Mouse (Mus musculus) limb, embryonic 12.5 days (tissue): ENCODE measurements around the gene Cd300lf. TPM values are rescaled to one million over a fixed set of nuclear protein-coding genes. Genes with fewer than 3 reads are reported as not detected.

Source experiments
- ATAC-seq: fragments of 200-750 bp; cut with Nextera tagmentation; 2 replicates; pipeline ENCODE4 v1.8.0; 2017; ENCODE audit warnings: low read depth, moderate TSS enrichment; ENCODE audit not compliant: insufficient number of reproducible peaks, insufficient read depth, low FRiP score, low TSS enrichment
- H3K27ac ChIP-seq: fragments of 300-500 bp; sonication (generic); 2 replicates; pipeline ENCODE4 v1.5.1; 2016; ENCODE audit warnings: mild to moderate bottlenecking, moderate library complexity
- H3K27me3 ChIP-seq: fragments of 300-500 bp; sonication (generic); 2 replicates; pipeline ENCODE4 v1.6.1; 2016; ENCODE audit warnings: mild to moderate bottlenecking, moderate library complexity
- H3K36me3 ChIP-seq: fragments of 300-500 bp; sonication (generic); 2 replicates; pipeline ENCODE4 v1.6.1; 2016; ENCODE audit warnings: mild to moderate bottlenecking, moderate library complexity
- H3K4me1 ChIP-seq: fragments of 300-500 bp; sonication (generic); replicated peaks from 2 replicates; pipeline ENCODE4 v1.6.1; 2016
- H3K4me2 ChIP-seq: fragments of 300-500 bp; sonication (generic); 2 replicates; pipeline ENCODE4 v1.6.1; 2016; ENCODE audit warnings: mild to moderate bottlenecking, moderate library complexity
- H3K4me3 ChIP-seq: fragments of 300-500 bp; sonication (generic); replicated peaks from 2 replicates; pipeline ENCODE4 v1.5.1; 2016; ENCODE audit warnings: mild to moderate bottlenecking
- H3K9ac ChIP-seq: fragments of 300-500 bp; sonication (generic); replicated peaks from 2 replicates; pipeline ENCODE4 v1.6.1; 2016; ENCODE audit warnings: mild to moderate bottlenecking, moderate library complexity
- H3K9me3 ChIP-seq: fragments of 300-500 bp; sonication (generic); 2 replicates; pipeline ENCODE4 v1.6.1; 2016; ENCODE audit warnings: mild to moderate bottlenecking, moderate library complexity
- WGBS: fragments of 180-500 bp; shearing (Covaris S2); methylation state at CpG from one replicate; pipeline ENCODE4 v1.1.7; 2016; 5-methylcytosine and 5-hydroxymethylcytosine counted together
- polyA plus RNA-seq: library from polyadenylated mRNA; unstranded; fragments of >200 nt; fragmentation: Nextera tagmentation; extraction: Ambion mirVana; gene quantifications from 2 replicates; pipeline ENCODE4 v1.2.1, GENCODE M21; 2016

The Cd300lf gene
- polyA plus RNA-seq, 1 experiment from 2014 or later: 0.26 TPM

DNA sequence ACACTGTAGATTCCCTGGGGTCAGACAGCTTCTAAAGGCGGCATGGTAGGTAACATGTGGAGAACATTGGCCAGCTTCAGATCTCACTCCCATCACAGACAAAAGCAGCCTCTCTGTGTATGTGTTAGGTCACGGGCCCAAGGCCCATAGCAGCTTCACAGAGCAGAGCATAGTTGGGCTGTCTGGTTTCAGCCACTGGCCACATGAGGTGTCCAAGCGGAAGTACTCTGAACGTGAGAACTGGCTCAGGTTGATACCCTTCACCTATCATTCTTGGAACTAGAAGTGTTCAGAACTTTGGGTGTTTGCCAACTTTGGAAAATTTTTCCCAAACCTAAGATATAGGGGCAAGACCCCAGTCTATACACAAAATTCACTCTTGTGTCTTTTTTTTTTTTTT, 35.6 kb upstream of the Cd300lf start:
- Histone ChIP-seq H3K9ac (no peak overlapping the region), H3K4me1 (peaks cover 50% of the 10 kb centered on the region), H3K9me3 (no peaks in the 10 kb centered on the region), H3K36me3 (no peaks in the 10 kb centered on the region), H3K27ac (no peak overlapping the region), H3K4me2 (no peak overlapping the region), H3K4me3 (no peak overlapping the region), H3K27me3 (peaks cover 44% of the 10 kb centered on the region)
- 91% methylated on average over 4 of the region's 4 CpGs for WGBS
- no peak for ATAC-seq

DNA sequence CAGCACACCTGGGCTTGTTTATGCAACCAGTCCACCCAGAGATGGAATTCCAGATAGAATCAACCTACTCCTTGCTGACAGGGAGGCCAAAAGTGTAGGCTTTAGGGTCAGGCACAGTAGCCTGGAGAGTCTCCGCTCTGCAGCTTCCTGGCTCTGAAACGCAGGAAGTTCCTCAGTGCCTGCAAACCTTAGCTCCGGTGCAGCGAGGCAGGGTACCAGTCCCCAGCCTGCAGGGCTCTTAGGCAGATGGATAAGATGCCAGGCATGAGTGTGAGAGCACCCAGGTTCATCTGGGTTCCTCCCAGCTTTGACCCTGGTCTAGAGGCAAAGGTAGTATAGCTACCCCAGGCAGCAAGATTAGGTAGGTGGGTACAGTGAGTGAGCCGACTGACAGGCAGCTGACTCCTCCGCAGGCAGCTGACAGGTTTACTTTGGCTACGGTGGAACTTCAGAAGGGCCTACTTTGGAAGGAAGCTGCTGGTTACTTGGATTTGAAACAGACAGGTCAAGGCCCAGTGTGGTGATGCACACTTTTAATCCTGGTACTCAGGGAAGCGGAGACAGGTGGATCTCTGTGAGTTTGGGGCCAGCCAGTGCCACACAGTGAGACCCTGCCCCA, 33.9 kb upstream of the Cd300lf start:
- Histone ChIP-seq H3K4me3 (no peak overlapping the region), H3K27ac (no peak overlapping the region), H3K36me3 (no peaks in the 10 kb centered on the region), H3K9me3 (no peaks in the 10 kb centered on the region), H3K4me2 (no peak overlapping the region), H3K9ac (no peak overlapping the region), H3K4me1 (peaks cover 48% of the 10 kb centered on the region), H3K27me3 (peaks cover 43% of the 10 kb centered on the region)
- no peak for ATAC-seq
- 85% methylated on average over 8 of the region's 8 CpGs for WGBS

DNA sequence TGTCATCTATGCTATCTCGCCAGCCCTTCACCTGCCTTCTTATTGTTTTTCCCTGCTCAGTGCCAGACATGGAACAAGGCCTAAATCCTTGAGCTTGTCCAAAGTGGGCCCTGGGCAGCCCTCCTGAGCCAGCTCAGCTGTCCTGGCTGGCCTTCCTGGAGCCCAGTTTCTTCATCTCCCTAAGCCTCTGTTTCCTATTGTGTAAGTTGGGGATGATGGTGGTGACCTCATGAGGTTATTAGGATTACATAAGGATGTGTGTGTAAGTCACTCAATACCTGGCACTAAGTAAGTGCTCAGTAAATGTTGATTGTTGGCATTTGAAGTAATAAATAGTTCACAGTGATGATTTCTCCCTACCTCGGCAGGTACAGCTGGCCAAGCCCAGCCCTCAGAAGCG, 33.0 kb upstream of the Cd300lf start:
- Histone ChIP-seq H3K36me3 (no peaks in the 10 kb centered on the region), H3K4me2 (no peak overlapping the region), H3K4me3 (no peak overlapping the region), H3K9me3 (no peaks in the 10 kb centered on the region), H3K27ac (no peak overlapping the region), H3K27me3 (peaks cover 39% of the 10 kb centered on the region), H3K9ac (no peak overlapping the region), H3K4me1 (peaks cover 44% of the 10 kb centered on the region)
- WGBS: 70% methylated on average over 3 of the region's 3 CpGs
- ATAC-seq: no peak

DNA sequence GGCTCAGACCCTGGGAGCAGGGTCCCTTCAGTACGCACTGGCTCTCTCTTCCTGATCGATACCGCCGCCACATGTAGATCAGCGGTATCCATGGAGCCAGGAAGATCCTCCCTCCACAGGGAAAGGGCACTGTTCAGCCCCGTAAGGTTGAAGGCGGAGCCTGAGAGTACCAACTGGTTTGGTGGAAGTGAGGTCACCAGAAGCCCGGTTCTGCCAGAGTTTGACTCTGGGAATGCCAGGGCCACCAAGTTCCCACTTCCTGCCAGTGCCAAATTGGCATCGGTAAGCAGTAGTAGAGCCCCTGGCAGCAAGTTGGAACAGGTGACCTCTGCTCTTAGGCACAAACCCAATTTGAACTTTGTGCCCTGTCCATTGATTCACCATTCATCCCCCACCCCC, 31.2 kb upstream of the Cd300lf start:
- Histone ChIP-seq H3K36me3 (no peaks in the 10 kb centered on the region), H3K4me1 (peaks cover 34% of the 10 kb centered on the region), H3K27me3 (peaks cover 47% of the 10 kb centered on the region), H3K4me2 (peak overlapping the region; percentile 95), H3K9ac (no peak overlapping the region), H3K27ac (no peak overlapping the region), H3K9me3 (no peaks in the 10 kb centered on the region), H3K4me3 (peak overlapping the region; percentile 59)
- no peak for ATAC-seq
- WGBS: 4% methylated on average over 9 of the region's 9 CpGs

DNA sequence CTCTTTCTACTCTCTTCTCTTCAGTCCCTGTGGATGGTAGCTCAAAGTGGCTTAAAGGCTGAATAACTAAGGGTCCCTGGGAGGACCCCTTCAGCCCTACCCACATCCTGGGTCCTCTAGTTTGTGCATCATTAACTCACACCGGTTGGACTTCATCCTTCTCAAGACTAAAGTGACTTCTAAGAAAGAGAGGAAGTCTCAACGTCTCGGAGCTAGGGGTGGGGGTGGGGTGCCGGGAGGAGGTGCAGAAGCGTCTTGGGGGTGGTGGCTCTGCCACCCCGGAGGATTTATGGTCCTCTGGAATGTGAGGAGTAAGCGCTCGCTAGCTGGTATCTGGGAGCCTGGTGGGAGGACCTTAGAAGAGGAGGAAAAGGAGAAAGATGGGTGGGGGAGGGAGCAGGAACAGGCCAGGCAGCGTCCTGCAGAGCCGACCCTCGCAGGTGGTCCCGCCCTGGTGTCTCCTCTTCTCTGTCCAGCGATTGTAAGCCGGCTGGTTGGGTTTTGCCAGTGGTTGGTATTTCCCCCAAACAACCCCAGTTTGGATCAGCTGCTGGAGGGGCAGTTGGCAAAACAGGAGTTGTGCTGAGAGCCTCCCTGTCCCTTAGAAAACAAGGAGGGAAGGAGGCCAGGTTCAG, 30.7 kb upstream of the Cd300lf start:
- Histone ChIP-seq H3K9me3 (no peaks in the 10 kb centered on the region), H3K4me3 (peak overlapping the region; percentile 59), H3K27me3 (peaks cover 47% of the 10 kb centered on the region), H3K9ac (peak overlapping the region; percentile 50), H3K36me3 (no peaks in the 10 kb centered on the region), H3K4me2 (peak overlapping the region; percentile 95), H3K27ac (no peak overlapping the region), H3K4me1 (peaks cover 34% of the 10 kb centered on the region)
- no peak for ATAC-seq
- WGBS: under 1% methylated on average over 14 of the region's 14 CpGs

DNA sequence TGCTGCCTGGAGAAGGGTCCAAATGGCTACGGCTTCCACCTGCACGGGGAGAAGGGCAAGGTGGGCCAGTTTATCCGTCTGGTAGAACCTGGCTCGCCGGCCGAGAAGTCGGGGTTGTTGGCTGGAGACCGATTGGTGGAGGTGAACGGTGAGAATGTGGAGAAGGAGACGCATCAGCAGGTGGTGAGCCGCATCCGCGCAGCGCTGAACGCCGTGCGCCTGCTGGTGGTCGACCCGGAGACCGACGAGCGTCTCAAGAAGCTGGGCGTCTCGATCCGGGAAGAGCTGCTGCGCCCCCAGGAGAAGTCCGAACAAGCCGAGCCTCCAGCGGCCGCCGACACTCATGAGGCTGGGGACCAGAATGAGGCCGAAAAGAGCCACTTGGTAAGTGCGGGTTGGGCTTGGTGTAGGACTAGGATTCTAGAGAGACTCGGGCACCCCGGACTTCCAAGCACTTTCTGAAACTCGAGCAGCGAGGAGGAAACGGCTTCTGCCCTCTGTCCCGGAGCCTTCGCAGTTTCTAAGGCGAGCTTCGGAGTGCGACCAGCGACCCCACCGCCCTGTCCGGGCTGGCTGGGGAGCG, 29.9 kb upstream of the Cd300lf start:
- H3K36me3 ChIP-seq: no peaks in the 10 kb centered on the region
- peaks cover 47% of the 10 kb centered on the region for H3K27me3 ChIP-seq
- 0 out of 2 replicates have a peak, but pooled peaks have one; percentile 19 for ATAC-seq
- no peak overlapping the region for H3K27ac ChIP-seq
- peak overlapping the region; percentile 50 for H3K9ac ChIP-seq
- peaks cover 34% of the 10 kb centered on the region for H3K4me1 ChIP-seq
- peak overlapping the region; percentile 95 for H3K4me2 ChIP-seq
- peak overlapping the region; percentile 59 for H3K4me3 ChIP-seq
- H3K9me3 ChIP-seq: no peaks in the 10 kb centered on the region
- under 1% methylated on average over 47 of the region's 47 CpGs for WGBS

DNA sequence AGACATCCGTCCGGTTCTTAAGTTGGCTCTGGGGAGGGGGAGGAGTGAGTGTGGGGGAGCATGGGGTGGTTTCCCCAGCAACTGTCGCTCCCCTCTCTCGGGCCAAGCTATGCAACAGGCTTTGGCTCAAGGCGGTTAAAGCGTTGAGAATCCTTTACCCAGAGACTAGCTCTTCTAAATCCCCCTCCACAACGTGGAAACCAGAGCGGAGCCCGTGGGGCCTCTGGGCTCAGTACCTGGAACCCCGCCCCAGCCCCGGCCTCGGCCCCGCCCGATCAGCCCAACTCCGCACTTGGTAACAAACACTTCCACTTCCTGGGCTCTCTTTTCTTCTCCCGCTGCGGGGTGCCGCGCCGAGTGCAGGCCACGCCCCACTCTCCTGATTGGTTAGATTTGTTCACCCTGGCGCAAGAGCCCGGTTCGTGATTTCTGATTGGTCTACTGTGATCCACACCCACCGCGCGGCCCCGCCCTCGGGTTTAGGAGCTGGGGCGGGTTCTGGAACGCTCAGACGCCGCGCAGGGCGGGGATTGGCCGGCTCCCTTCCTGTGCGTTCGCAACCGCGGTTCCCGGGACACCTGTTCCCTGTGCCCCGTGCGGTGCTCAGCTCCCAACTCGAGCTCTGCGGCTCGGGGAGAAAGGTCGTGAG, 29.2 kb upstream of the Cd300lf start, which contains the start of gene Slc9a3r1:
Gene Slc9a3r1, plus strand, starts transcription at position 510 of the 649 bp plus-strand sequence.
- WGBS: under 1% methylated on average over 47 of the region's 47 CpGs
- peaks cover 47% of the 10 kb centered on the region for H3K27me3 ChIP-seq
- no peak within 1 kb of the TSS for H3K27ac ChIP-seq

DNA sequence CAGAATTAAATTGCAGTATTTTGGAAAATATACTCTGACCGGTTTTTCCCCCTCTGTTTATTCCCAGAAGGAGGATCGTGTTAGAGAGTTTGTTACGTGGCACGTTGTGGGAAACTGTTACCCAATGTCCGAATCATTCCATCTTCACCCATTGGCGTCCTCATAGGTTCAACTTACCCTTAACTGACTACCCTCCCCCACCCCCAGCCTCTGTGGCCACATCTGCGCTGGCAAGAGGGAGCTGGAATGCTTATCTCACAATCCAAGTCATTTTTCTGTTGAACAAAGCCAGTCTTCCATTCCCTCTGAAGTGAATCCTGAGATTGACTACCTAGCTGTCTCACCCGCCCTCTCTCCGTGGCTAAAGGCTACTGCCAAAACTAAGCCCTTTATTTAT, 28.4 kb upstream of the Cd300lf start:
- Histone ChIP-seq H3K36me3 (no peaks in the 10 kb centered on the region), H3K27ac (no peak overlapping the region), H3K9ac (no peak overlapping the region), H3K27me3 (peaks cover 49% of the 10 kb centered on the region), H3K4me2 (peak overlapping the region; percentile 95), H3K4me3 (no peak overlapping the region; the same call in 1 of the 2 replicates), H3K4me1 (peaks cover 42% of the 10 kb centered on the region), H3K9me3 (no peaks in the 10 kb centered on the region)
- ATAC-seq: no peak
- WGBS: 28% methylated on average over 9 of the region's 9 CpGs

More for the DNA sequence above, 29.2 kb upstream of the Cd300lf start, which contains the start of gene Slc9a3r1:
- ATAC-seq: peak; percentile 92
- Histone ChIP-seq H3K36me3 (no peaks in the 10 kb centered on the region), H3K9ac (peak within 1 kb of the TSS; percentile 50), H3K4me1 (peaks cover 40% of the 10 kb centered on the region), H3K4me3 (peak within 1 kb of the TSS; percentile 59), H3K9me3 (no peaks in the 10 kb centered on the region), H3K4me2 (peak within 1 kb of the TSS; percentile 95)

DNA sequence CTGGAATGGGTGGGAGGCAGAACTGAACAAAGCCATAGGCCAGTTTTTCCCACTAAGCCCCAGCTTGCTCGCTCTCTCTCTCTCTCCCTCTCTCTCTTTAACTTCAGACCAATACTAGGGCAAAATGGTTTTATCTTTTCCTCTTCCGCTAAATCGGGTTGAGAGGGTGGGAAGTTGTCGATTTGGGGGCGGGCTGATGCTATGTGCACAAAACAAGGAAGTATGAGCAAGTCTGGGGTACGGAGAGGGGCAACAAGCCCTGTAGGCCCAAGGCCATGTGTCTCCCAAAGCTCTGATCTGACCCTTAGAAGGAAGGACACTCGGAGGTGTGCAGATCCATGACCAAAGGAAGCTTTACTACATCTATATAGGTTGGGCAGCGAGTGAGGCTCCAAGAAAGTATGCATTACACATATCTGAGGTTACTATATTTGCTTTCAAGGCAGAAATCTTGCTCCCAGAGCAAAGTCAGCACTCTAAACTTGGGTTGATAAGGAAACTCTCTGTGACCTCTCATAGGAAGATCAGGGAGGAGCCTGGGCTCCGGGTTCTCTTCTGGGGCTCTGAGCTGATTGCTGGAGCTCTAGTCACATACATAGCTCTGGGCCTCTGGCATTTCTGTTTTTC, 27.9 kb upstream of the Cd300lf start:
- no peak overlapping the region for H3K4me3 ChIP-seq
- H3K9me3 ChIP-seq: no peaks in the 10 kb centered on the region
- no peak for ATAC-seq
- peaks cover 54% of the 10 kb centered on the region for H3K27me3 ChIP-seq
- H3K27ac ChIP-seq: no peak overlapping the region
- no peaks in the 10 kb centered on the region for H3K36me3 ChIP-seq
- H3K4me1 ChIP-seq: peaks cover 42% of the 10 kb centered on the region
- 68% methylated on average over 9 of the region's 9 CpGs for WGBS
- H3K4me2 ChIP-seq: no peak overlapping the region
- no peak overlapping the region for H3K9ac ChIP-seq

DNA sequence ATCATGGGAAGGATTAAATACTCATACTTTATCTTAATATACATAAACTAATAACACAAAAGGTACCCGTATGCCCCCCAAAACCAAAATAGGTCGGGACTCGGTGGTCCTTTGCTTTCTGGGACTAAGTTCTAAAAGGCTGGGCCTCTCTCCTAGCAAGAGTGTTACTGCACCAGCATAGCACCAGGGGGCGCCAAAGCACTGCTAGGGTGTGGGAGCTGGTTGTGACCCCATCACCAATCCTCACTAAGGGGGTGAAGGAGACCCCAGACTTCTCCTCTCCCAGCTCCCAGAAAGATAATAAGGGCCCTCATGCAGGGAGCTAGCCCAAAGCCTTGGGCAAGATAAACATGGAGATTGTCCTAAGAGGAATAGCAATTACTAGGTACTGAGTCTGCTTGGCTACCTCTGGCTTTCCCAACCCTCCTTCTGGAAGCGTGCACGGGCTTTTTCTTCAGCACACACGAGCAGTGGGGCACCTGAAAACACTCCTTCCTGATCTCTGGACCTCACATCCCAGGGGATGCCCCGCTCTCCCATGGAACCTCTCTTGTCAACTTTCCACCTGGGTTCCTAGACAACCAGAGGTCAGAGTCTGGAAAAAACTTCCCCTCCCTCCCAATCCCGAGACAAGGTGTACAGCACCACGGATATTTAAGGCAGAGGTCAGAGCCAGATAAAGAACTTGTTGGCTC, 27.2 kb upstream of the Cd300lf start:
- Histone ChIP-seq H3K9ac (no peak overlapping the region), H3K4me3 (no peak overlapping the region), H3K36me3 (no peaks in the 10 kb centered on the region), H3K4me1 (peaks cover 42% of the 10 kb centered on the region), H3K9me3 (no peaks in the 10 kb centered on the region), H3K27me3 (peaks cover 54% of the 10 kb centered on the region), H3K27ac (no peak overlapping the region), H3K4me2 (no peak overlapping the region)
- WGBS: 32% methylated on average over 10 of the region's 10 CpGs
- ATAC-seq: no peak
